Mouse (Mus musculus) forebrain, postnatal 0 days (tissue): ENCODE data around the gene Zp3. TPM values are rescaled to one million over a fixed set of nuclear protein-coding genes. Genes with fewer than 3 reads are reported as not detected.

ENCODE experiments used
- ATAC-seq: fragments of 200-750 bp; cut with Nextera tagmentation; 2 replicates; pipeline ENCODE4 v1.8.0; 2017; ENCODE audit warnings: mild to moderate bottlenecking, moderate library complexity
- DNase-seq: peaks from one replicate; pipeline ENCODE4 v3.0.0-alpha.2; 2015
- H3K27ac ChIP-seq: fragments of 300-500 bp; sonication (generic); 2 replicates; pipeline ENCODE4 v1.5.1; 2014; ENCODE audit warnings: low read depth, mild to moderate bottlenecking, antibody characterized with exemption, low read length, moderate library complexity, mixed read lengths
- H3K27me3 ChIP-seq: fragments of 300-500 bp; sonication (generic); 2 replicates; pipeline ENCODE4 v1.6.1; 2014; ENCODE audit warnings: mild to moderate bottlenecking, low read length, mixed read lengths; ENCODE audit not compliant: insufficient read depth
- H3K36me3 ChIP-seq: fragments of 300-500 bp; sonication (generic); 2 replicates; pipeline ENCODE4 v1.6.1; 2014; ENCODE audit warnings: mild to moderate bottlenecking, moderate library complexity; ENCODE audit not compliant: insufficient read depth
- H3K4me1 ChIP-seq: fragments of 300-500 bp; sonication (generic); 2 replicates; pipeline ENCODE4 v1.6.1; 2014; ENCODE audit warnings: antibody characterized with exemption; ENCODE audit not compliant: insufficient read depth
- H3K4me2 ChIP-seq: fragments of 300-500 bp; sonication (generic); 2 replicates; pipeline ENCODE4 v1.6.1; 2014; ENCODE audit warnings: low read depth, mild to moderate bottlenecking, moderate library complexity
- H3K4me3 ChIP-seq: fragments of 300-500 bp; sonication (generic); 2 replicates; pipeline ENCODE4 v1.5.1; 2014; ENCODE audit warnings: low read depth, low read length, mixed read lengths
- H3K9ac ChIP-seq: fragments of 300-500 bp; sonication (generic); 2 replicates; pipeline ENCODE4 v1.6.1; 2014; ENCODE audit warnings: mild to moderate bottlenecking
- H3K9me3 ChIP-seq: fragments of 300-500 bp; sonication (generic); 2 replicates; pipeline ENCODE4 v1.6.1; 2016; ENCODE audit warnings: low read length
- CTCF ChIP-seq: sonication (generic); IDR thresholded peaks from 2 replicates; pipeline ENCODE4 v1.5.1; 2016; ENCODE audit warnings: antibody characterized with exemption, control low read depth, low read depth
- WGBS: fragments of 180-500 bp; shearing (Covaris S2); extraction: QIAGEN DNeasy Blood & Tissue Kit; methylation state at CpG from one replicate; pipeline ENCODE4 v1.1.7; 2014; 5-methylcytosine and 5-hydroxymethylcytosine counted together
- polyA plus RNA-seq: library from polyadenylated mRNA; unstranded; fragments of >200 nt; fragmentation: Nextera tagmentation; extraction: Ambion mirVana; gene quantifications from 2 replicates; pipeline ENCODE4 v1.2.1, GENCODE M21; 2015
- total RNA-seq: library from RNA; depleted of rRNA; stranded (reverse); fragments of >200 nt; gene quantifications from 2 replicates; pipeline ENCODE4 v1.2.3, GENCODE M21; 2014

Gene Zp3
- total and polyA plus RNA-seq, 2 experiments from 2014 or later, result 0.14 to 0.23 TPM

DNA sequence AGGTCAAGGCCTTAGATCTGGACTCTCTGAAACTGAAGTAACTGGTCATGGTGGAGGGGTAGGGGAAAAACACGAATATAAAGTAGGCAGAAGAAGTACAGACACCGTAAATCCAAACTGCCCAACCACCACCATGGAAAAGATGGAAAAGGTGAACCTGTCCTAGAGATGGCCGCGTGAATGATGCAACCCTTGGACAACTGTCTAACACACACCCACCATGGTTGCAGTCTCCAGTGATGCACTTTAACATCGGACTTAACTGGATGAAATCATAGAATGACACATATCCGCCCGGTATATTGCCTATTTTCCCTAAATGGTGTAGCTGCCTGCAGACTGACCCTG, 44.7 kb upstream of the Zp3 start:
- 53% methylated on average over 7 of the region's 7 CpGs for WGBS
- no peak for TF ChIP-seq CTCF
- peak; percentile 1 for ATAC-seq

DNA sequence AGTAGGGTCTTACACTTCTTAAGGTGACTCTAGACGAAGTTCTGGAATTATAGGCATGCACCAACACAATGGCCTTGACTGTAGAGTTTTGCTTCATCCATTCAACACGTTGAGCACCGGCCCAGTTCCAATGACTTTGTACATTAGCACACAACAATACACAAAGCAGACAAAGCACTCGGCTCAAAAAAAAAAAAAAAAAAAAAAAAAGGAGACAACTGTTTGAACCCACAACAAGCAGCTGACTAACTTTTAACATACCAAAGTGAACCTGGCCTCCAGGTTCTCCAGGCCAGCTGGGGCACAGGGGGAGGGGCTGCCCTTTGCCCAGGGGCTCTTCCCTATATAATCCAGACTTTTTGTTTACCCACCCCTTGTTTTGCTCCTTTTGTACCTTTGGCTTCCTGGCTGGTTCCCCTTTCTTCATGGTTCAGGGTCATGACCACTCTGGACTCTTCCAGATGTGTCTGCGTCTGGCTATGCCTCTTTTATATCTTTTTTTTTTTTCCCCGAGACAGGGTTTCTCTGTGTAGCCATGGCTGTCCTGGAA, 44.2 kb upstream of the Zp3 start:
- Histone ChIP-seq H3K4me1 (peaks cover 7% of the 10 kb centered on the region), H3K27me3 (no peaks in the 10 kb centered on the region), H3K4me2 (no peak overlapping the region), H3K9ac (no peak overlapping the region), H3K27ac (no peak overlapping the region), H3K36me3 (peaks cover 8% of the 10 kb centered on the region), H3K9me3 (no peaks in the 10 kb centered on the region), H3K4me3 (no peak overlapping the region)
- ATAC-seq, result no peak
- 78% methylated on average over 6 of the region's 6 CpGs for WGBS
- TF ChIP-seq CTCF, result no peak
- no peak for DNase-seq

More for the DNA sequence above, 44.7 kb upstream of the Zp3 start:
- no peaks in the 10 kb centered on the region for H3K9me3 ChIP-seq
- H3K36me3 ChIP-seq, result peaks cover 14% of the 10 kb centered on the region
- H3K4me3 ChIP-seq, result peak overlapping the region; percentile 98
- H3K4me2 ChIP-seq, result peak overlapping the region; percentile 52
- peak overlapping the region; percentile 99; the same call in 1 of the 2 replicates for H3K9ac ChIP-seq
- DNase-seq, result no peak
- H3K4me1 ChIP-seq, result peaks cover 7% of the 10 kb centered on the region
- no peaks in the 10 kb centered on the region for H3K27me3 ChIP-seq
- peak overlapping the region; percentile 99 for H3K27ac ChIP-seq

DNA sequence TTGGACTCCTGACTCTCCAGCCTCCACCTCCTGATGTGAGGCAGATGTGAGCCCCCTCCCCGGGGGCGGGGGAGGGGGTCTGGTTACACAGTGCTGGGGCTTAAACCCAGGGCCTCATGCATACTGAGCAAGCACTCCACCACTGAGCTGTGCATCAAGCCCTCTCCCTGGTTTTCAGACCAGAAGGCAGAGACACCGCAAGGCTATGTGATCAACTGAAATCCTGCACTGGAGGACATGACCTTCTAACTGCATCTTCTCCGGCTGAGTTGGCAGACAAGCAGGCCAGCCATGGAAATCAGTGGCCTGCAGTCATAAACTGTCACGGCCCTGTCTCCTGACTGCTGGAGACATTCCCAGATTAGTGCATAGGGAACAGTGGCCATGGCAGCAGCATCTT, 39.3 kb upstream of the Zp3 start:
- ATAC-seq (no peak), DNase-seq (no peak)
- Histone ChIP-seq H3K4me2 (no peak overlapping the region), H3K9me3 (no peaks in the 10 kb centered on the region), H3K9ac (no peak overlapping the region), H3K27ac (no peak overlapping the region), H3K27me3 (no peaks in the 10 kb centered on the region), H3K4me1 (no peaks in the 10 kb centered on the region), H3K36me3 (no peaks in the 10 kb centered on the region), H3K4me3 (no peak overlapping the region)
- no peak for TF ChIP-seq CTCF
- 69% methylated on average over 5 of the region's 5 CpGs for WGBS

DNA sequence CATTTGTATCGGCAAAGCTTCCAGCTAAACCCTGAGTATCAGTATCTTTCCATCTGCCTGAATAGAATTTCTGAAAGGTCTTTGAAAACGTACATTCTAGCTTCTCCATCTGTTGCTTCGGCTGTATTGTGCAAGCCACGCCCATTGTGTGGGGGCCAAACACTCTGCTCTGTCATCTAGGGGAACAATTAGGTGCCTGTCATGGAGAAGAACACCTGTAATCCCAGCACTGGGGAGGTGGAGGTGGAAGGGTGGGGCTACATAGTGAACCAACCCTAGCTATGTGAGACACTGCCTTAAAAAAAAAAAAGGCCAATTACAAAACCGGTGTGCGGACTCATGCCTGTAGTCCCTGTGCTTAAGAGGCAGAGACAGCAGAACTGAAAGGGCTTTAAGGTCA, 37.2 kb upstream of the Zp3 start:
- 55% methylated on average over 6 of the region's 6 CpGs for WGBS
- Histone ChIP-seq H3K4me2 (no peak overlapping the region), H3K9ac (no peak overlapping the region), H3K4me1 (no peaks in the 10 kb centered on the region), H3K9me3 (no peaks in the 10 kb centered on the region), H3K36me3 (no peaks in the 10 kb centered on the region), H3K4me3 (no peak overlapping the region), H3K27ac (no peak overlapping the region), H3K27me3 (no peaks in the 10 kb centered on the region)
- ATAC-seq, result no peak
- DNase-seq, result no peak
- TF ChIP-seq CTCF, result no peak

DNA sequence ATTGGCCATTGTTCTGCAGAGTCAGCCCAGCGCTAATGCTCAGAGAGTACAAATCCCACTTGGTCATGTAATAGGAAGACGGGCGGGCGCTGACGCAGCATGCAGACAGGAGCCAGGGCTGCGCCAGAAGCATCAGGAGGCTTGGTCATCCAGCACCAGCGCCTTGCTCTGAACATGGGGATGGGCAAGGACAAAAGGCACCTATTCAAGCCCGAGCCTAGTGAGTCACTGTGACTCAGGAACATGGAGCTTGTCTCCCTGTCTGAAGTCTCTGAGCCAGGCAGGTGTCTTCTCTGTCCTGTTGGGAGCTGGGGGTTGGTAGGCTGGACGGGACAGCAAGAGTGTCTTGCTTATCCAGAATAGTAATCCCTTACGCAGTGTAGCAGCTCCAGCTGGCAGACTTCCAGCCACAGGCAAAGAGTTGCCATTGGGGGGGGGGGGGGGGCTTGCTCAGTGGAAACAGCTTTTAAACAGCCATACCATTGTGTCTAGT, 33.9 kb upstream of the Zp3 start:
- no peak for TF ChIP-seq CTCF
- no peaks in the 10 kb centered on the region for H3K9me3 ChIP-seq
- 0 out of 2 replicates have a peak overlapping the region, but pooled peaks have one; percentile 10 for H3K9ac ChIP-seq
- WGBS, result 47% methylated on average over 10 of the region's 10 CpGs
- no peaks in the 10 kb centered on the region for H3K4me1 ChIP-seq
- H3K27ac ChIP-seq, result no peak overlapping the region
- H3K4me3 ChIP-seq, result no peak overlapping the region
- H3K27me3 ChIP-seq, result no peaks in the 10 kb centered on the region
- H3K36me3 ChIP-seq, result no peaks in the 10 kb centered on the region
- ATAC-seq (peak; percentile 25; the same call in 1 of the 2 replicates), DNase-seq (peak; percentile 55)
- H3K4me2 ChIP-seq, result peak overlapping the region; percentile 6; the same call in 1 of the 2 replicates

DNA sequence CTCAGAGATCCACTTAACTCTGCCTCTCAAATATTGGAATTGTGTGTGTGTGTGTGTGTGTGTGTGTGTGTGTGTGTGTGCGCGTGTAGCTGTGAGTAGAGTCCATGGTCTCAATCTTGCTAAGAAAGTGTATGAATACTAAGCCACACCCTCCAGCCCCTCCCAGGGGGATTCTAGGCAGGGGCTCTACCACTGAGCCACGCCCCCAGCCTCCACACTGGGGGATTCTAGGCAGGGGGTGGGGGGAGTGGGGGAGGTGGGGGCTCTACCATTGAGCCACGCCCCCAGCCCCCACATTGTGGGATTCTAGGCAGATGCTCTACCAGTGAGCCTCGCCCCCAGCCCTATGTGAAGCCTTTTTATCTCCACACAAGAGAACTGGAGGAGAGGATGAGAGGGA, 33.3 kb upstream of the Zp3 start:
- Histone ChIP-seq H3K9ac (no peak overlapping the region), H3K27me3 (no peaks in the 10 kb centered on the region), H3K4me3 (no peak overlapping the region), H3K9me3 (no peaks in the 10 kb centered on the region), H3K27ac (no peak overlapping the region), H3K36me3 (no peaks in the 10 kb centered on the region), H3K4me1 (no peaks in the 10 kb centered on the region), H3K4me2 (no peak overlapping the region)
- 74% methylated on average over 5 of the region's 5 CpGs for WGBS
- ATAC-seq (no peak), DNase-seq (no peak)
- no peak for TF ChIP-seq CTCF

DNA sequence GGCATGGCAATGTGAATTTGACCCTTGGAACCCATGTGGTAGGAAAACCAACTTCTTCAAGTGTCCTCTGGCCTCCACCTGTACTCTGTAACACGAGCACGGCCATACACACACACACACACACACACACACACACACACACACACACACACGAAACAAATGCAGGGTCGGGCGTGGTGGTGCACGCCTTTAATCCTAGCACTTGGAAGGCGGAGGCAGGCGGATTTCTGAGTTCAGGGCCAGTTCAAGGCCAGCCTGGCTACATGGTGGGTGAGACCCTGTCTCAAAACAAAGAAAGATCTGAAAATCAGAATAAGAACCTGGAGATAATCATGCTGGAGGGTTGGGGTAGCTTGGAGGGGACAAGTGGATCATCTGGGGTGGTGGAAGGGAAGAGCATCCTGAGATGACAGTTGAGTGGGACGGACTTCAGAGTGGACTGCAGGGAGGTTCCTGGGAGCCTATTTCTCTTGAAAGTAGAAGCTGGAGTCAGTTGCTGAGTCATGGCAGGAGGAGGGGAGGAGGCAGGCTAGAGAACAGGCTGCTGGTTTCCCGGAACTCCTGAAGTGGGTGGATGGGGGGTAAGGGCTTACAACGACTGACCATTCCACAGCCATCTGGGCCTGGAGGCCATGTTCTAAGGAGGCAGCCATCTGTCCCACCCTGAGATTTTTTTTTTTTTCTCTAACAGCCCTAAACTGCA, 29.0 kb upstream of the Zp3 start:
- H3K4me3 ChIP-seq, result no peak overlapping the region
- ATAC-seq (no peak), DNase-seq (no peak)
- H3K9ac ChIP-seq, result no peak overlapping the region
- H3K27ac ChIP-seq, result no peak overlapping the region
- H3K4me2 ChIP-seq, result no peak overlapping the region
- TF ChIP-seq CTCF, result no peak
- no peaks in the 10 kb centered on the region for H3K36me3 ChIP-seq
- no peaks in the 10 kb centered on the region for H3K27me3 ChIP-seq
- no peaks in the 10 kb centered on the region for H3K4me1 ChIP-seq
- no peaks in the 10 kb centered on the region for H3K9me3 ChIP-seq
- WGBS, result 86% methylated on average over 11 of the region's 11 CpGs
